8 mouse cellular contexts compared by ENCODE assay signal in the genomic region with DNA sequence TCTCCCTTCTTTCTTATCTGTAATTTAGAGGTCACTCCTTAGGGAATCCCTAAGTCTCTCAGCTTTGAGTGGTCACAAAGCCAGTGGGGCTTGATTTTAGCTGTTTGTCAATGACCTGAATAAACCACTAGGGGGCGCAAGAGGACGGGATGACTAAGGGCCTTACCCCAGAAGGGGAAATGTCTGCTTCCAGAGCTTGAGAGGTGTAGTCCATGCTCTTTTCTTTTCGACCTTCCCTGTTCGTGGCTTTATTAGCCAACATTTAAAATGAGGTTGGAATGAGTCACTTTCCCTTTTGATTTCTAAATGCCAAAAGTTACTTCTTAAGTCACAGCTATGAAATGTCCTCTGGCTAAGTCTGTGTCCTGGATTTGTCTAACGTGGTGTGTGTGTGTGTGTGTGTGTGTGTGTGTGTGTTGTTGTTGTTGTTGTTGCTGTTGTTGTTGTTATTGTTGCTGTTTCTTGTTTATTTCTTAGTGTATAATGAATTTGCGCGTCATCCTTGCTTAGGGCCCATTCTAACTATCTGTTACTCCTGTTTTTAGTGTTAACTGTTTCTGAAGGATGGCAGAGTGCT.
DNase-seq lines count a peak whose midpoint lies in the region; ATAC-seq and TF ChIP-seq lines count a peak whose summit lies in the region.

No protein-coding gene starts in this region.

- H3K4me2 ChIP-seq in forebrain, embryonic 15.5 days (replicated peaks) = no peak overlapping the region

- H3K27me3 ChIP-seq in forebrain, embryonic 15.5 days = no peaks in the 10 kb centered on the region

- peak; percentile 90 for ATAC-seq in forebrain, embryonic 15.5 days (replicated peaks)

- H3K27ac ChIP-seq in ES-E14 (ENCODE audit: insufficient read depth, low read depth, low read length, poor library complexity, severe bottlenecking) = no peak overlapping the region
- no peak overlapping the region for H3K27ac ChIP-seq in forebrain, embryonic 15.5 days (replicated peaks)

- no peak overlapping the region for H3K9ac ChIP-seq in ES-E14 (ENCODE audit: insufficient read depth, low read depth, low read length, poor library complexity, severe bottlenecking)
- H3K9ac ChIP-seq in forebrain, embryonic 15.5 days (replicated peaks) = no peak overlapping the region

- WGBS in forebrain, embryonic 15.5 days = 40% methylated on average over 7 of the region's 7 CpGs

- in situ Hi-C loops in ES-E14 (cut with MboI; ENCODE audit: low sequenced_read_pairs in 2 of 2, unreplicated experiment in 2 of 2) = loop anchor here in 1 of 2 experiments (25.0 kb wide), 1 partner anchor 232 kb away; no protein-coding TSS in a partner anchor

- peak; percentile 66 for DNase-seq in ES-E14 (ENCODE audit: low read depth, low spot score)
- DNase-seq in c-Kit-positive CD71-positive TER-119-negative erythroid progenitor cells, embryonic 14.5 days (ENCODE audit: low read depth) = peak; percentile 29
- peak; percentile 86 for DNase-seq in heart, postnatal 4 days
- DNase-seq in layer of hippocampus, adult 8-10 months (ENCODE audit: low spot score in 2 of 2) = peak; percentile 56 to 78
- peak; percentile 90 for DNase-seq in lung, postnatal 10 days
- peak; percentile 77 for DNase-seq in retina, adult 2 months (ENCODE audit: low read depth, low spot score)
- peak; percentile 69 for DNase-seq in thymus, postnatal 25 days

- H3K9me3 ChIP-seq in ES-E14 (ENCODE audit: control insufficient read depth, insufficient read depth, low read depth, low read length) = no peaks in the 10 kb centered on the region
- no peaks in the 10 kb centered on the region for H3K9me3 ChIP-seq in forebrain, embryonic 15.5 days

- no peak overlapping the region for H3K4me3 ChIP-seq in ES-E14 (ENCODE audit: insufficient read depth in 1 of 2, low read depth in 1 of 2, low read length in 2 of 2, poor library complexity in 1 of 2, severe bottlenecking in 1 of 2)
- H3K4me3 ChIP-seq in forebrain, embryonic 15.5 days = no peak overlapping the region

- H3K4me1 ChIP-seq in ES-E14 (ENCODE audit: control insufficient read depth in 2 of 2, insufficient read depth in 2 of 2, low read length in 2 of 2, poor library complexity in 1 of 2) = peaks cover 0 to 6% of the 10 kb centered on the region in 2 experiments; a peak in 1 of 4 replicates
- H3K4me1 ChIP-seq in forebrain, embryonic 15.5 days = no peaks in the 10 kb centered on the region

- peaks cover 2% of the 10 kb centered on the region; the same call in 1 of the 2 replicates for H3K36me3 ChIP-seq in ES-E14 (ENCODE audit: control insufficient read depth, insufficient read depth, low read length, poor library complexity, severe bottlenecking)
- H3K36me3 ChIP-seq in forebrain, embryonic 15.5 days = no peaks in the 10 kb centered on the region

TF ChIP-seq in ES-E14, 5 proteins besides CTCF, POLR2A, EP300 and RAD21:
- no peak for TF ChIP-seq HCFC1 (IDR thresholded peaks at IDR 0.05; ENCODE audit: borderline replicate concordance, insufficient read depth, low read length)
- TF ChIP-seq ZC3H11A (IDR thresholded peaks at IDR 0.05; ENCODE audit: borderline replicate concordance, low read depth, low read length) = peak; percentile 64
- peak; percentile 60; the same call in 1 of the 2 replicates for TF ChIP-seq MAFK (IDR thresholded peaks at IDR 0.05; ENCODE audit: insufficient read depth, low read depth, low read length)

Comparison
In these comparisons a context has a peak if more than half of its experiments do, and no peak if none do; other contexts are left out.
1. DNase-seq: peak in every context shown above with its lines; median percentile 90 in lung, postnatal 10 days; 86 in heart, postnatal 4 days; 77 in retina, adult 2 months; 69 in thymus, postnatal 25 days; 67 in layer of hippocampus, adult 8-10 months; 66 in ES-E14; 29 in c-Kit-positive CD71-positive TER-119-negative erythroid progenitor cells, embryonic 14.5 days.